In the genomic region with DNA sequence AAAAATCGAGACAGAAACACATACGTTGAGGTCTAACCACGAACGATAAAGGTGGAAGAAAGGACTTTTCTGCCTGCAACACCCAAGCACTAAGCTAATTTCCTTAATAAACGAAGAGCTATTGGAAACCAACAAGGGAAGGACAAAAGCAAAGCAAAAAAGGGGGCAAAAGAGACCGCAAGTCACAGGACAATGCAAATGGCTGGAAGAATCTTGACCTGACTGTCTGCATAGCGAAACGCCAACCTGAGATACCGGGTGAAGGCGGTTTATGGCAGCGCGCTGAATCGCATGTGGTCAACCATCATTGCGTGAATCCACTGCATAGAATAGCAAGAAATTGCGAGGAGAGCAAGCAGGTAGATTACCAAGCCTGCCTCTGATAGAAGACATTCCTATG, we compare ENCODE assay signal across 8 mouse cellular contexts. TPM values are rescaled to one million over a fixed set of nuclear protein-coding genes. Genes with fewer than 3 reads are reported as not detected.
DNase-seq lines count a peak whose midpoint lies in the region; ATAC-seq lines count a peak whose summit lies in the region.

No protein-coding gene starts in this region.

- peak overlapping the region; percentile 89 for H3K27ac ChIP-seq in embryonic facial prominence, embryonic 10.5 days (replicated peaks)
- no peak overlapping the region for H3K27ac ChIP-seq in intestine, embryonic 15.5 days
- H3K27ac ChIP-seq in neural tube, embryonic 11.5 days (ENCODE audit: low read depth, low read length) = no peak overlapping the region

- peak overlapping the region; percentile 66 for H3K4me2 ChIP-seq in intestine, embryonic 15.5 days (replicated peaks)
- H3K4me2 ChIP-seq in neural tube, embryonic 11.5 days (ENCODE audit: low read depth) = peak overlapping the region; percentile 41

- H3K9me3 ChIP-seq in embryonic facial prominence, embryonic 10.5 days = peaks cover 43% of the 10 kb centered on the region
- peaks cover 5% of the 10 kb centered on the region; the same call in 1 of the 2 replicates for H3K9me3 ChIP-seq in intestine, embryonic 15.5 days
- H3K9me3 ChIP-seq in neural tube, embryonic 11.5 days (ENCODE audit: control insufficient read depth, low read length) = peaks cover 17% of the 10 kb centered on the region

- H3K9ac ChIP-seq in intestine, embryonic 15.5 days = 0 out of 2 replicates have a peak overlapping the region, but pooled peaks have one; percentile 3
- peak overlapping the region; percentile 19; the same call in 1 of the 2 replicates for H3K9ac ChIP-seq in neural tube, embryonic 11.5 days (ENCODE audit: low read length)

- H3K4me1 ChIP-seq in embryonic facial prominence, embryonic 10.5 days = no peaks in the 10 kb centered on the region
- H3K4me1 ChIP-seq in intestine, embryonic 15.5 days (replicated peaks) = no peaks in the 10 kb centered on the region
- no peaks in the 10 kb centered on the region for H3K4me1 ChIP-seq in neural tube, embryonic 11.5 days (ENCODE audit: control insufficient read depth, insufficient read depth, low read length)

- peak overlapping the region; percentile 68 for H3K4me3 ChIP-seq in embryonic facial prominence, embryonic 10.5 days
- H3K4me3 ChIP-seq in intestine, embryonic 15.5 days (replicated peaks) = peak overlapping the region; percentile 48
- H3K4me3 ChIP-seq in neural tube, embryonic 11.5 days (ENCODE audit: low read depth, low read length) = peak overlapping the region; percentile 50

- no peak for ATAC-seq in intestine, embryonic 15.5 days
- no peak for ATAC-seq in neural tube, embryonic 11.5 days (ENCODE audit: insufficient read depth, low FRiP score, low TSS enrichment)

- WGBS in embryonic facial prominence, embryonic 10.5 days = 51% methylated on average over 15 of the region's 15 CpGs
- WGBS in intestine, embryonic 15.5 days = 56% methylated on average over 15 of the region's 15 CpGs
- 49% methylated on average over 15 of the region's 15 CpGs for WGBS in neural tube, embryonic 11.5 days

- peak; percentile 43 for DNase-seq in cerebellum, adult 11-12 months
- no peak for DNase-seq in cerebellum, adult 9-10 months
- peak; percentile 3 for DNase-seq in 3T3-L1 (ENCODE audit: low read depth, low spot score)
- DNase-seq in embryonic facial prominence, embryonic 10.5 days (ENCODE audit: low spot score) = peak; percentile 59
- peak; percentile 44 for DNase-seq in neural tube, embryonic 11.5 days (ENCODE audit: low spot score)
- DNase-seq in thymus, postnatal 0 days (ENCODE audit: low spot score) = no peak
- no peak for DNase-seq in B cell, adult 2 months

- H3K36me3 ChIP-seq in embryonic facial prominence, embryonic 10.5 days (replicated peaks) = peaks cover 24% of the 10 kb centered on the region
- H3K36me3 ChIP-seq in intestine, embryonic 15.5 days = no peaks in the 10 kb centered on the region
- H3K36me3 ChIP-seq in neural tube, embryonic 11.5 days (ENCODE audit: control insufficient read depth, insufficient read depth, low read length) = no peaks in the 10 kb centered on the region

- H3K27me3 ChIP-seq in embryonic facial prominence, embryonic 10.5 days (replicated peaks; ENCODE audit: low read depth, poor library complexity, severe bottlenecking) = no peaks in the 10 kb centered on the region
- H3K27me3 ChIP-seq in intestine, embryonic 15.5 days (replicated peaks) = no peaks in the 10 kb centered on the region
- no peaks in the 10 kb centered on the region for H3K27me3 ChIP-seq in neural tube, embryonic 11.5 days (ENCODE audit: control insufficient read depth, insufficient read depth, low read length)

RNA-seq across cellular contexts. Expression of a gene that starts 0.4 kb away (rescaled TPM):
- polyA plus RNA-seq in embryonic facial prominence, embryonic 10.5 days (2016; fragmentation: Nextera tagmentation; extraction: Ambion mirVana) = 15.9 and 17.6 TPM in 2 replicates
- 3.4 and 4.1 TPM in 2 replicates for polyA plus RNA-seq in intestine, embryonic 15.5 days (2015; fragmentation: Nextera tagmentation; extraction: Ambion mirVana)
- 13.0 and 15.9 TPM in 2 replicates for polyA plus RNA-seq in neural tube, embryonic 11.5 days (2014; fragmentation: Nextera tagmentation; extraction: Ambion mirVana)
- 0.06 and 0.23 TPM in 2 replicates for polyA plus RNA-seq in thymus, postnatal 0 days (2015; fragmentation: Nextera tagmentation; extraction: Ambion mirVana)

RNA-seq across cellular contexts. Expression of a gene that starts 0.6 kb away (rescaled TPM):
- polyA plus RNA-seq in embryonic facial prominence, embryonic 10.5 days (2016; fragmentation: Nextera tagmentation; extraction: Ambion mirVana) = 218 and 249 TPM in 2 replicates
- 103 and 113 TPM in 2 replicates for polyA plus RNA-seq in intestine, embryonic 15.5 days (2015; fragmentation: Nextera tagmentation; extraction: Ambion mirVana)
- 208 and 238 TPM in 2 replicates for polyA plus RNA-seq in neural tube, embryonic 11.5 days (2014; fragmentation: Nextera tagmentation; extraction: Ambion mirVana)
- 5.3 and 6.3 TPM in 2 replicates for polyA plus RNA-seq in thymus, postnatal 0 days (2015; fragmentation: Nextera tagmentation; extraction: Ambion mirVana)

RNA-seq across cellular contexts. Expression of a gene that starts 34.6 kb away (rescaled TPM):
- 1.7 and 2.3 TPM in 2 replicates for polyA plus RNA-seq in embryonic facial prominence, embryonic 10.5 days (2016; fragmentation: Nextera tagmentation; extraction: Ambion mirVana)
- 4.6 and 5.1 TPM in 2 replicates for polyA plus RNA-seq in intestine, embryonic 15.5 days (2015; fragmentation: Nextera tagmentation; extraction: Ambion mirVana)
- 4.1 and 6.3 TPM in 2 replicates for polyA plus RNA-seq in neural tube, embryonic 11.5 days (2014; fragmentation: Nextera tagmentation; extraction: Ambion mirVana)
- 0.38 and 0.48 TPM in 2 replicates for polyA plus RNA-seq in thymus, postnatal 0 days (2015; fragmentation: Nextera tagmentation; extraction: Ambion mirVana)

Comparison
In these comparisons a context has a peak if more than half of its experiments do, and no peak if none do; other contexts are left out.
1. DNase-seq: peak in cerebellum, adult 11-12 months (single experiment), 3T3-L1 (single experiment), embryonic facial prominence, embryonic 10.5 days (single experiment) and neural tube, embryonic 11.5 days (single experiment); none in cerebellum, adult 9-10 months (single experiment), thymus, postnatal 0 days (single experiment) and B cell, adult 2 months (0 of 2).
2. RNA of a gene that starts 0.6 kb away (polyA plus RNA-seq): 218 to 249 TPM in embryonic facial prominence, embryonic 10.5 days, 208 to 238 TPM in neural tube, embryonic 11.5 days and 103 to 113 TPM in intestine, embryonic 15.5 days; 5.3 to 6.3 TPM in thymus, postnatal 0 days; every median in the first group is over 10 times any median in the second.
3. Peak in every context shown above with its lines, with median percentiles within 50 percentile points of each other: H3K4me3 ChIP-seq.